Mouse (Mus musculus) cortical plate, adult 2 months (tissue): ENCODE results near the gene Stoml2.

Experiments
- CTCF ChIP-seq: fragments of 200-500 bp; IDR thresholded peaks from 2 replicates; pipeline ENCODE4 v1.5.1; 2011; ENCODE audit warnings: mild to moderate bottlenecking, control low read depth, low read length; ENCODE audit not compliant: insufficient read depth; ENCODE audit errors: extremely low read depth
- POLR2A ChIP-seq: fragments of 200-500 bp; IDR thresholded peaks from 2 replicates; pipeline ENCODE4 v1.6.1; 2011; ENCODE audit warnings: mild to moderate bottlenecking, low read length, control low read depth; ENCODE audit not compliant: insufficient read depth; ENCODE audit errors: extremely low read depth

DNA sequence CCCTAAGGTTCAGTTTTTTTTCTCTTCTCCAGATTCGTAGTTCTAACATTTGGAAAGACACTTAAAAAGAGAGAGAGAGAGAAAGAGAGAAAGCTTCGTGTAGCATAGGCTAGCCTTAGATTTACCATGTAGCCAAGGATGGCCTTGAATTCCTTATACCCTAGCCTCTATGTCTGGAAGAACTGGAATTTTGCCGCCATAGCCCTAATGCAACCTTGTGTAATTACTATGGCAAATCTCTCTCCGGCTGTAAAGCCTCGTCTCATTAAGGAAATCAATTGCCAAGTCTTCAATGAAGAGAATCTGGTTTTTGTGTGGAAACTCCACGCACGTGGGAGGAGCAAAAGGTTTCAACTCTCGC is 26.9 kb upstream of the Stoml2 start:
- TF ChIP-seq POLR2A = no peak
- TF ChIP-seq CTCF = no peak
